Mouse (Mus musculus) urinary bladder, adult 18-20 months (tissue): ENCODE results near the gene Gm3776.
"Not testable (repeated sequence)": the region's sequence is repeated elsewhere in the genome, so short reads cannot be mapped to it uniquely, and the experiment has no call there.

Experiments
- DNase-seq, 2 experiments: peaks; one replicate each; pipeline ENCODE4 v3.0.0; 2022; ENCODE audit warnings: low spot score in 2 of 2, mixed read lengths in 2 of 2

The Gm3776 gene

DNA sequence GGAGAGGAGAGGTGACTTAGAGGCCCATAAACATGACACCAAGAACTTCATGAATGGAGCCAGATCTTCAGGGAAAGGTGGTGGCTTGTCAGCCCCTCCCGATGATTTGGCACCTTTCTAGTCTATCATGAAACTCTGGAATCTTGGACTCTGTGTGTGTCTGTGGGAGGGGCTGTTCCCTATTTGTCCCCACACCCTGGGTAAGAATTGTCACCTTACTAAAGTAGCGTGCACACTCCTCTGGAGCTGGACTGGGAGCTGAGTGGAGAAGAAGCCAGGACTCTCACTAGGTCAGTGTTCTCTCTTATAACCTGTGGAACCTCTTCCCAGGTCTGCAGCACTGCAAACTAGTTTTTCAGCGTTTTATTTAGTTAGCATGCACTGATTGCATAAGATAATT, at the start of gene Gm3776:
Gene Gm3776, plus strand, starts transcription at position 216 of the 400 bp plus-strand sequence.
- not testable (repeated sequence) for DNase-seq

DNA sequence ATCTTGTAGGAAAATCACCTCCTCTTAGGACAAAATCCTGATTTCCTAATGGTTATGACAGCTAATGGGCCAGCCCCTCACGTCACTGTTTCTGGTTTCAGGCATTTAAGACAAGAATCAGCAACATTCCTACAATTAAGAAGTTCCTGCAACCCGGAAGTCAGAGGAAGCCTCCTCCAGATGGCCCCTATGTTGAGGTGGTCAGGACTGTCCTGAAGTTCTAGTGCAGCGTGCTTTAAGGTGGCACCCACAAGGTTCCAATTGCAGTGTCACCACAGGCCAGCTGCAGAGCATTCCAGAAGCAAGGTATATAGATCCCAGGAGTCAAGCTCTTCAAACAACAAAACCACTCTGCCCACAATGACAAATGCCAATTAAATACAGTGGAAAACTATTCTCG, 48.0 kb upstream of the Gm3776 start:
- no peak for DNase-seq

DNA sequence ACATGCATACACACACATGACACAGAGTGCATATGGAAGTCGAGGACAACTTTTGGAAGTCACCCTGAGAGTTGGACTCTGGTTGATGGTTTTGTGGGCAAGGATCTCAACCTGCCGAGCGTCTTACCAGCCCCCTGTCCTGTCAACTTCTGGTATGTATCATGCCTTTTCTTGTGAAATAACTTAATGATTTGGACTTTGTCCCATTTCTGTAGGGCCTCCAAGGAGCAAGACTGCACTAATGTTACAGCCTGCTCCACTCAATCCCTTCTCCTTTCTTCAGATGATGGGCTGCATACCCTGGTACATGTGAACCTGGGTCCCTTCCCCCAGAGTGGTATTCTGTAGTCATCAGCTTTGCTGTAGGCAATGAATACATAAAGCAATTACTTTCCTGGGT, 46.9 kb upstream of the Gm3776 start:
- DNase-seq, result no peak

DNA sequence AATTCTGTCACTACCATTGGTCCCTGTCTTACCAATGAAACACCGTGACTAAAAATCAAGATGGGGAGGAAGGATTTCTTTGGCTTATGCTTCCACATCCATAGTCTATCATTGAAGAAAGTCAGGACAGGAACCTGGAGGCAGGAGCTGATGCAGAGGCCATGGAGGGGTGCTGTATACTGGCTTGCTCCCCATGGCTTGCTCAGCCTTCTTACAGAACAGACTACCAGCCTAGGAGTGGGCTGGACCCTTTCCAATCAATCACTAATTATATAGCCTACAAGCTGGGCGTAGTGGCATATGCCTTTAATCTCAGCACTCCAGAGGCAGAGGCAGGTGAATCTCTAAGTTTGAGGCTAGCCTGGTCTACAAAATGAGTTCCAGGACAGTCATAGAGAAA, 46.1 kb upstream of the Gm3776 start:
- DNase-seq, result no peak

DNA sequence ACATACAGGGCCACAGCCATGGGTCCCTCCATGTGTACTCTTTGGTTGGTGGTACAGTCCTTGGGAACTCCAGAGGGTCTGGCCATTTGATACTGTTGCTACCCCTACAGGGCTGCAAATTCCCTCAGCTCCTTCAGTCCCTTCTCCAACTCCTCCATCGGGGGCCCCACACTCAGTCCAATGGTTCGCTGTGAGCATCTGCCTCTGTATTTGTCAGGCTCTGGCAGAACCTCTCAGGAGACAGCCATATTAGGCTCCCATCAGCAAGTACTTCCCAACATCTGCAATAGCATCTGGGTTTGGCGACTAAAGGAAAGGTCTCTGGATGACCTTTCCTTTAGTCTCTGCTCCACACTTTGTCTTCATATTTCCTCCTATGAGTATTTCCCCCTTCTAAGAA, 45.4 kb upstream of the Gm3776 start:
- DNase-seq, result no peak

DNA sequence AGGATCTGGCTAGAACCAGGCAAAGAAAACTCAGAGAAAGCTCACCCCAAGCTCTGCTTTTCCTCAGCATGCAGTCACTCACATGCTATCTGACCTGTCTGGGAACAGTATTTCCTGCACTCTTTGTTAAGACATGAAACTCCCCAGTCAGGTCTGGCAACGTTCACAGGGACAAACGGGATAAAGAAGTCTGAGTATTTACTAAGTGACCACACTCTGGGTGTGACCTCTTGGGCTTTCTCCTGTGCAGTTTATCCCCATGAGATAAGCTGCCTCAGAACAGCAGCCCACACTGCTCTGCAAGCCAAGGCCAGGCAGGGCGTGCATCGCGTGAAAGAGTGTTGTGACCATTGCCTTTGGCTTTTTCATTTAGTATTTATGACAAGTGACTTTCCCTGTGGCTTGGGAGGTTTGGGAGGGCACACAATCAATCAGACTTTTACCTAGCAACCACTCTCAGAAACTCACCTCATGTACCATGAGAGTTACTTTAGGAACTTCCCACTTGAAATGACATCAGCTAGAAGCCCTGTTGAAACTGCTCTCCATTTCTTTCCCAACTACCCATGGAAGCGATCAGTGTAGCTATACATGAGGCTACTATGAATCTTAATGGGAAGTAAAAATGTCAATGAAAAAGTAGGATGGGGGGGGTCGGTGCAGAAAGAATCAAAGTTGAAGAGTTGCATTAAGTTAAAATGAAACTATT, 44.4 kb upstream of the Gm3776 start:
- peak in 1 of 2 experiments; percentile 84 for DNase-seq

DNA sequence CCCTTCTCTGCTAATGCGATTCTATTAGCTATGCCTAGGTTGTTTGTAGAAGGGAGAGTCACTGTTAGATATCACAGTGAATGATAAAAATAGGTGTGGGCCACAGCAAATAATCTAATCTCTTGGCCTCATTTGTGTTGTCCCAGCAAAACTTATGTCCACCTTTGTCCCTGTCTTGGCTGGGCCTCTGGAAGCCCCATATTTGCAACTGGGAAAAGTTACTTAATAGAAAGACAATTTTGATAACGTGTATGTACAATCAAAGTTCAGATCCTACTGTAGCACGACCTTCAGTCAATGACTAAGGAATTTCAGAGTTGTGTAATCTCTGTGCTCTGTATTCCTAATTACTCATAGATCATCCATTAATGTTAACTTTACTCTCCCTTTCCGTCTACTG, 39.9 kb upstream of the Gm3776 start:
- no peak for DNase-seq

DNA sequence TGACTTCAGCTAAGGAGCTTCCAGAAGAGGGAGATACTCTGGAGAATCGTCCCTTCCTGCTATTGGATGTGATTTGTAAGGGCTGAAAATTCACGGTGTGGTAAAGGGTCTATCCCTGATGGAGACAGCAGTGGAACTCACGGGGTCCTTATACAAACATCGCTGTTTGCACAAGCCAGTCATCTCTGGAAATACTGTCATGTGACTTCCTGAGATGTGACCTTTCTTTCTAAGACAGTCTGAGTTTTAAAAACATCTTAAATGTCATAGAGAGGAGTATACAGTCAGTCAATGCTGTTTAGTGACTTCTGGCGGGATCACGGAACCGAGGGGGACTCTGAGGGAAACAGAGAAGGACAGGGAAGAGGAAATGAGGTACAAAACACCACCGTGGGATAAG, 34.3 kb upstream of the Gm3776 start:
- no peak for DNase-seq

DNA sequence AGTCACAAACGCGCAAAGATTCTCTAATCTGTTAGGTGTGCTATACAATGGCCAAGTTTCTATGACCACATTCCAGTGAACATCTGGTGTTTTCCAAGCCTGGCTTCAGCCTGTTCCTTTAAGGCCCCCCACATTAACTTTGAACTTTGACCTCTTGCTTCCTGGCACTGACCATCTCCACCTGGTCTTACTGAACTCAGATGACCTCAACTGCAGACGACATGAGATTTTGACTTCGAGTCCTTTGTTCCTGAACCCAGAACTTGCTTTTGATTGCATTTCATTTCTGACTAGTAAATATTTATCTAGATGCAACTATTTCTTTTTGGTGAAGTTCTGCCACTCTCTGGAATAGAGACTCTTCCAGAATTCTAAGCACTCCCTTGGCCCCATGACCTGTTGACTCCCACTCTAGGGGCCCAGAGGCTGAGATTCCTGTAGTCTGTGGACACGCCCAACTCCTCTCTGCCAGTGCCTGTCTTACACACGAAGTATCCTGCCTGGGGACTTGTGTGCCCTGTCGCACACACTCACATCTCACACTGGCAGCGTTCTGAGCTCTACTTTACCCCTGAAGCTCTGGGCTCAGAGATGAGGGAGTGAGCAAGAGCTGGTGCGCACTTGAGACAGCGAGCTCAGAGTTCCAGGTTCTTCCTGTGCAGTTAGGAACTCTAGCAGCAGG, 33.6 kb upstream of the Gm3776 start:
- DNase-seq, result no peak

DNA sequence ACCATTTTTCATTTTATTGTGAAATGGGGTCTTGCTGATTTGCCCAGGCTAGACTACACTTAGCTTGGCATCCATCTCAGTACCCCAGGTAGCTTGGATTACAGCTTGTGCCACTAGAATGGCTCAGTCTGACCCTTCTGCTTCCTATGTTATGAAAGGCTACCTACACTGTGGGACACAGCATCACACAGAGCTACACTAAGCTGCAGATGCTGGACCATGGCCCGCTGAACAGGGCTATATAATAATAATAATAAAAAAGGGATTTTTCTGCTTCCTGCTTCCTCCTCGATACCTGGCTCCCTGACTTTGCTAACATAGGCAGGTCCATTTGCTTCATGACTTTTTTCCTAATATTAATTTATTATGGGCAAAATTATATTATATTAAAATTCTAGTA, 32.5 kb upstream of the Gm3776 start:
- DNase-seq, result no peak

DNA sequence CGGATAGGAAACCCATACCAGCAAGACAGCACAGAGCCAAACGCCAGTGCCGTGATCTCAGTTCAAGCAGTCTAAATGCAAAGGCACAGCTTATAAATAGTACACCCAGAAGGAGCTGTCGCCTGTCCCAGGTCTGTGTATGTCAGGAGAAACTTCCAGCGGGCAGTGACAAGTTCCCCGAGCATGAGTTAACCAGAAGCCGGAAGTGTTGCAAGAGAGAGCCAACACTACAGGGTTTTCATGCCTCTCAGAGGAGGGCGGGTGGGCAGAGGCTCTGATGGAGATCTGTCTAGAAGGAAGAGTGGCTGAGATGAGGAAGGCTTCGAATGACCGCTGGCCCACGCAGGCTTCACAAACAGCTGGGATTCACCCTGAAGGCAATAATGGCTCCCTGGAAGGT, 31.6 kb upstream of the Gm3776 start:
- DNase-seq, result no peak

DNA sequence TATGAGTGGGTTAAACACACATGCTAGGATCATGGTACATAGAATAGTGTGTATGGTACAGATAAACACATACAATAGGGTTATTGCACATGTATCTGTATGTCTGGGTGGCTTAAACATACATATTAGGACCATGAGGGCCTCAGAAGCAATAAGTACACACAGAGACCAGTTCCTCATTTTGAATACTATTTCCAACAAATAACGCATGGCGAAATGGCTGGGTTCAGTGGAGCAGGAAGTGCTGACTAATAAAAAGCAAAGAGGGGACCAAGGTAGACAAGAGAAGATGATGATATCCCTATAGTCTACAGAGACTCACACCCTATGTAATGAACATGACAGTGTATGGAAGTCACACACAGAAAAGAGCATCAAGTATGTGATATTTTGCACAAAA, 28.8 kb upstream of the Gm3776 start:
- DNase-seq, result no peak

DNA sequence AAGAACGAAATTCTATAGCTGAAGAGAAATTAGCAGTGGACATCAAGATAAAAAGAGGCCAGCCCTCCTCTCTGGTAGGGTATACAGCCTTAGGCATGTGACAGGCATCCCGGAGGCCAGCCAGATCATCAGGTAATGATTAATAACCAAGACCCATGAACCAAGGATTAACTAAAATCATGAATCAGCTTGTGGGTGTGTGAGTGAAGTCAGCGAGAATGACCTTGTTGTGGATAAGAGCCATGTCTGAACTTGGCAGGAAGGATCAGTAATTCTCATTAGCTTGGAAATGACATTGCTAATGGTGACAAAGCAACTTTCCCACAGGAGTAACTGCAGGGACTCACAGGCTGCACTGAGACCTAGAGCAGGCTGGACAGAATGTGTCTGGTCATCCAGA, 27.3 kb upstream of the Gm3776 start:
- not testable (repeated sequence) for DNase-seq

DNA sequence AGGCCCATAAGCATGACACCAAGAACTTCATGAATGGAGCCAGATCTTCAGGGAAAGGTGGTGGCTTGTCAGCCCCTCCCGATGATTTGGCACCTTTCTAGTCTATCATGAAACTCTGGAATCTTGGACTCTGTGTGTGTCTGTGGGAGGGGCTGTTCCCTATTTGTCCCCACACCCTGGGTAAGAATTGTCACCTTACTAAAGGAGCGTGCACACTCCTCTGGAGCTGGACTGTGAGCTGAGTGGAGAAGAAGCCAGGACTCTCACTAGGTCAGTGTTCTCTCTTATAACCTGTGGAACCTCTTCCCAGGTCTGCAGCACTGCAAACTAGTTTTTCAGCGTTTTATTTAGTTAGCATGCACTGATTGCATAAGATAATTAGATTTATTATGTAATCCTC, 26.5 kb upstream of the Gm3776 start, which contains the start of gene Gsta1:
Gene Gsta1, plus strand, starts transcription at position 196 of the 400 bp plus-strand sequence.
- DNase-seq, result not testable (repeated sequence)

DNA sequence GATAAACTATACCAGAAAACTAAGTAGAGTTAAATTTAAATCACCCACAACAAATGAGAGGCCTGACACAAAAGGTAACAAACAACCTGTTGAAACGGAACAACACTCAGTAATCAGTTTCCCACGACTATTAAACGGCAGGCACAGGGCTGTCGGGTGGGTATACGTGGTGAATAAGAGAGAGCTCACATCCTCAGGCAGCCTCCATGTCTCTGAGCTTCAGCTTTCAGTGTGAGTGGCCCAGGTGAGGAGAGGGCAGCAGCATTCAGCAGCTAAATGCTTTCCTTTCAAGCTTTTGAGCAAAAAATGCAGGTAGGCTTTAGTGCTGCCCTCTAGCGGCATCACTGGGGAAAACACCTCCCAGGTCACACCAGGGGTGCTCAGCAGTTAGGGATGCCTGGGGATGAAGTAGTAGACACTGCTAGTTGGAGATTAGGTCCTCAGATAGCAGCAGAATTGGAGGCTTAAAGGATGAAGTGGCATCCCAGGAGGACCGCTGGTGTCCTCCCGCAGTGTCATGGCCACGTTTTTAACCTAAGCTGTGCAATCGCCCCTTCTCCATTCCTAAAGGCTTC, 23.7 kb upstream of the Gm3776 start:
- DNase-seq, result not testable (repeated sequence)

DNA sequence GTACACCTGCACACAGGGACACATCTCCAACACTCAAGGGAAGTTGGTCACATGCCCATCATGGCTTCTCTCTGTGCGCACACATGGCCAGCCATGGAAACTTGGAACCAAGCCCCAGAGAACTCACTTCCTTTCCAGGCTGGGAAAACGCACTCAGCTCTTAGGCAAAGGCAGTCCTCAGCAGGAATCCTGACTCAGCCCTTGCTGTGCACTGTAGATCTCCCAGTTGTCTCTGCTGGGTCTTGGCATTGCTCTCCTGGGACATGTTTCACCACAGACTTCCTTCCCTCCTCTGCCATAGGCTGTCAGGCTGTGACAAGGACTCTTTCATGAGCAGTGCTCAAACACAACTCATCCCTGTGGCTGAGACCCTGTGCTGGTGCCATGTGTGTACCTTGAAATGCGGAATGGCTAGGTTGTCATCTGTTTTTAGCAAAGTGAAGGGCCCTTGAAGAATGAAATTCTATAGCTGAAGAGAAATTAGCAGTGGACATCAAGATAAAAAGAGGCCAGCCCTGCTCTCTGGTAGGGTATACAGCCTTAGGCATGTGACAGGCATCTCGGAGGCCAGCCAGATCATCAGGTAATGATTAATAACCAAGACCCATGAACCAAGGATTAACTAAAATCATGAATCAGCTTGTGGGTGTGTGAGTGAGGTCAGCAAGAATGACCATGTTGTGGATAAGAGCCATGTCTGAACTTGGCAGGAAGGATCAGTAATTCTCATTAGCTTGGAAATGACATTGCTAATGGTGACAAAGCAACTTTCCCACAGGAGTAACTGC, 1.1 kb upstream of the Gm3776 start:
- DNase-seq, result peak in 1 of 2 experiments; percentile 8

DNA sequence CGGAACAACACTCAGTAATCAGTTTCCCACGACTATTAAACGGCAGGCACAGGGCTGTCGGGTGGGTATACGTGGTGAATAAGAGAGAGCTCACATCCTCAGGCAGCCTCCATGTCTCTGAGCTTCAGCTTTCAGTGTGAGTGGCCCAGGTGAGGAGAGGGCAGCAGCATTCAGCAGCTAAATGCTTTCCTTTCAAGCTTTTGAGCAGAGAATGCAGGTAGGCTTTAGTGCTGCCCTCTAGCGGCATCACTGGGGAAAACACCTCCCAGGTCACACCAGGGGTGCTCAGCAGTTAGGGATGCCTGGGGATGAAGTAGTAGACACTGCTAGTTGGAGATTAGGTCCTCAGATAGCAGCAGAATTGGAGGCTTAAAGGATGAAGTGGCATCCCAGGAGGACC, 2.8 kb downstream of the Gm3776 start:
- DNase-seq, result peak; percentile 28 to 42

DNA sequence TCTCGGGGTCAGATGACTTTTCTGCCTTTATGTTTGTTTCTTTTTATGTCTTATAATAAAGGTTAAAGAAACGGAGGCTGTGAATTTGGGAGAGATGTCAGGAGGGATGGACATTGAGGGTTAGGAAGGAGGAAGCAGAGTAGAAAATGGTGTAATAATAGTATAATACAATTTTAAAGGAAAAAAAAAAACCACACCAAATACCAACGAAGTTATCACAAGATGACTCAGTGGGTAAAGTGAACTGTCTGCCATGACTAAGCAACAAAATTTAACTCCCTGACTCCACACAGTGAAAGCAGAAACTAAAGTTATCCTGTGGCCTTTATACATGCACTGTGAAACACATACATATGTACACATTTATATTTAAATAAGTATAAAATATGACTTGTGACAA, 14.0 kb downstream of the Gm3776 start:
- DNase-seq, result not testable (repeated sequence)

DNA sequence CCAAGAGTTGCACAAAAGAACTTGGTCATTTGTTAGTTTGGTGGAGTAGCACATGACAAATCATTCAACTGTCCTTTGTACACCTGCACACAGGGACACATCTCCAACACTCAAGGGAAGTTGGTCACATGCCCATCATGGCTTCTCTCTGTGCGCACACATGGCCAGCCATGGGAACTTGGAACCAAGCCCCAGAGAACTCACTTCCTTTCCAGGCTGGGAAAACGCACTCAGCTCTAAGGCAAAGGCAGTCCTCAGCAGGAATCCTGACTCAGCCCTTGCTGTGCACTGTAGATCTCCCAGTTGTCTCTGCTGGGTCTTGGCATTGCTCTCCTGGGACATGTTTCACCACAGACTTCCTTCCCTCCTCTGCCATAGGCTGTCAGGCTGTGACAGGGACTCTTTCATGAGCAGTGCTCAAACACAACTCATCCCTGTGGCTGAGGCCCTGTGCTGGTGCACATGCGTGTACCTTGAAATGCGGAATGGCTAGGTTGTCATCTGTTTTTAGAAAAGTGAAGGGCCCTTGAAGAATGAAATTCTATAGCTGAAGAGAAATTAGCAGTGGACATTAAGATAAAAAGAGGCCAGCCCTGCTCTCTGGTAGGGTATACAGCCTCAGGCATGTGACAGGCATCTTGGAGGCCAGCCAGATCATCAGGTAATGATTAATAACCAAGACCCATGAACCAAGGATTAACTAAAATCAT, 25.2 kb downstream of the Gm3776 start:
- DNase-seq, result peak in 1 of 2 experiments; percentile 15

DNA sequence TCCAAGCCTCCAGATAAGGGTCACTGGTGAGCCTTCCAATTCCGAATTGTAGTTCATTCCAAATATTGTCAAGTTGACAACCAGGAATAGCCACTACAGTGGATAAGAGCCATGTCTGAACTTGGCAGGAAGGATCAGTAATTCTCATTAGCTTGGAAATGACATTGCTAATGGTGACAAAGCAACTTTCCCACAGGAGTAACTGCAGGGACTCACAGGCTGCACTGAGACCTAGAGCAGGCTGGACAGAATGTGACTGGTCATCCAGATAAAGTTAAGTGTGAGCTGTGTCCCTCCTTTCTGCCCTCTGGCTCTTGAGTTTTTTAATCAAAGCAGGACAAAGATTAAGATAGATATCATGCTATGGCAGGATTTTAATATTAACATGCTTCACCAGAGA, 32.1 kb downstream of the Gm3776 start:
- DNase-seq, result not testable (repeated sequence)

DNA sequence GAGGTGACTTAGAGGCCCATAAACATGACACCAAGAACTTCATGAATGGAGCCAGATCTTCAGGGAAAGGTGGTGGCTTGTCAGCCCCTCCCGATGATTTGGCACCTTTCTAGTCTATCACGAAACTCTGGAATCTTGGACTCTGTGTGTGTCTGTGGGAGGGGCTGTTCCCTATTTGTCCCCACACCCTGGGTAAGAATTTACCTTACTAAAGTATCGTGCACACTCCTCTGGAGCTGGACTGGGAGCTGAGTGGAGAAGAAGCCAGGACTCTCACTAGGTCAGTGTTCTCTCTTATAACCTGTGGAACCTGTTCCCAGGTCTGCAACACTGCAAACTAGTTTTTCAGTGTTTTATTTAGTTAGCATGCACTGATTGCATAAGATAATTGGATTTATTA, 32.8 kb downstream of the Gm3776 start, which contains the start of gene Gm10639:
Gene Gm10639, plus strand, starts transcription at position 201 of the 400 bp plus-strand sequence.
- DNase-seq, result not testable (repeated sequence)
